Mouse (Mus musculus) left cerebral cortex, adult 2 months (tissue): ENCODE measurements around the gene Cftr. TPM values are rescaled to one million over a fixed set of nuclear protein-coding genes. Genes with fewer than 3 reads are reported as not detected.

ENCODE experiments used
- DNase-seq, 2 experiments: peaks; one replicate each; pipeline ENCODE4 v3.0.0; 2021 to 2022; ENCODE audit warnings: low spot score in 2 of 2, mixed read lengths in 1 of 2; ENCODE audit errors: extremely low spot score in 1 of 2
- H3K27ac ChIP-seq: fragments of 200-600 bp; 2 replicates; pipeline ENCODE4 v1.8.1; 2022
- H3K4me3 ChIP-seq: fragments of 200-600 bp; 2 replicates; pipeline ENCODE4 v1.8.1; 2022
- CTCF ChIP-seq: fragments of 200-600 bp; IDR thresholded peaks from 2 replicates; pipeline ENCODE4 v1.8.1; 2022; ENCODE audit warnings: antibody characterized with exemption, mild to moderate bottlenecking, moderate library complexity
- intact Hi-C: fragments of 180-260 bp; cut with DNase I; formaldehyde crosslinking; loops from one replicate; pipeline ENCODE4 v1.15.1; 2025
- long read RNA-seq, 2 experiments: library from polyadenylated mRNA; stranded (forward); transcript quantifications; one replicate each; pipeline ENCODE4 v2.0.0; 2021; ENCODE audit warnings: borderline mapping rate in 2 of 2
- total RNA-seq, 2 experiments: library from RNA; stranded (reverse); gene quantifications; 2 replicates each; pipeline ENCODE4 v1.2.3; 2021

Cftr gene
- total RNA-seq: under 1 TPM; 0.41 to 0.61 TPM
- long read RNA-seq, experiment 1: 0 reads
- long read RNA-seq, experiment 2, partial matches to known transcripts: 0 of 1 reads
- long read RNA-seq, experiment 2, other reads (novel, unspliced or antisense): 1 of 1 reads

DNA sequence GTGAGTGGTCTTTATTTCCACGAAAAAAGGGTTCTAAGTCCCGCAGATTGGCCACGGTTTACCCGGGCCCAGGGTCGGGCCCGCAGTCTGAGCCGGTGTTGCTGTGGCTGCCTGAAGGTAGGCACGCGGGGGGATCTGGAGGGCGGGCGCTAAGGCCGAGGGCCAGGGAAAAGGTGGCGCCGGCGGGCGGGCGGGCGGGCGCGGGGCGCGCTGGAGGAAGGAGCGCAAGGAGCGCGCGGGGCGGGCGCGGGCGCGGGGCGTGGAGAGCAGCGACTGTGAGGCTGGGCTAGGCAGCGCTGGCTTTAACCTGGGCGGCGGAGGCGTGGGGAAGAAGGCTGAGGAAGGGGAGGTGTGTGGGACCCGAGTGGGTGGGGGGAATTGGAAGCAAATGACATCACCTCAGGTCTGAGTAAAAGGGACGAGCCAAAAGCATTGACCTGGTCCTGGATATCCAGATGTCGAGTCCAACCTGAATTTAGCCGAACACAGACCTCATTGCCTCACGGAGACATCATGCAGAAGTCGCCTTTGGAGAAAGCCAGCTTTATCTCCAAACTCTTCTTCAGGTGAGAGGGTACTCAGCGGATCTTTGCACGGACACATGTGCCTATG is at the start of gene Cftr:
Cftr (plus strand) TSS at position 377 of the 612 bp plus-strand sequence.
- peak within 1 kb of the TSS; percentile 46 for H3K4me3 ChIP-seq
- no peak within 1 kb of the TSS for H3K27ac ChIP-seq
- no peak for TF ChIP-seq CTCF
- DNase-seq: peak in 1 of 2 experiments; percentile 23
- intact Hi-C loops: no loop called here

DNA sequence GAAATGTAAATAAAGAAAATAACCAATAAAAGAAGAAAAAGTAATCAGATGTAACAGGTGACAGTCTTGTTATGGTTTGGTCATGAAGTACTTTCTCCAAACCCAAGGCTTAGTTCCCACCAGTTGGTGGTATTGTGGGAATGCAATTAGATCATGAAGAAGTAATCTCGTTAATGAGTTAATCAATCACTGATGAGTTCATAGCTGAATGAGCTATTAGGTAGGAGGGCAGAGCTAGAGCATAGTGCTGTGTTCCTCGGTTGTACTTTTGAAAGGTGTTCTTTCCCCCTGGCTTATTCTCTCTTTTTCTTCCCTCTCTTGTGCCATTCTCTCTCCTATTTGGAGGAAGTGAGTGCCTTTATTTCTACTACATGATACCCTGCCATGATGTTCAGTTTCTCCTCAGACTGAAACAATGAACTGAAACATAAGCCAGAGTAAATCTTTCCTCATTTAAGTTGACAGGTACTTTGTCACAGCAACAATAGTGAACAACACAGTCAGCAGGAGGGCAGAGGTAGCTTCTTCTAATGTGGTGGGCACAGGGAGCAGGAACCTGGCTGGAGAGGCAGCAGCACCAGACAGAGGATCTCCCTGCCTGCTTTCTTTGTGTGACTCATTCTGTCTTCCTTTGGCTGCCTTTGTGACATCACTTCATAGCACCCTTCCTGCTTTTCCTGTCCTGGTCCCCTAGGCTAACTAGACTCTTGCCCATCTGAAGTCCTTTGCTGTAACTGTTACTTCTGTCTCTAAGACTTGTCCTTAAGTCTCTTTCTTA is 43.1 kb upstream of the Cftr start:
- no peak overlapping the region for H3K4me3 ChIP-seq
- intact Hi-C loops: no loop called here
- TF ChIP-seq CTCF: no peak
- DNase-seq: no peak
- H3K27ac ChIP-seq: no peak overlapping the region

DNA sequence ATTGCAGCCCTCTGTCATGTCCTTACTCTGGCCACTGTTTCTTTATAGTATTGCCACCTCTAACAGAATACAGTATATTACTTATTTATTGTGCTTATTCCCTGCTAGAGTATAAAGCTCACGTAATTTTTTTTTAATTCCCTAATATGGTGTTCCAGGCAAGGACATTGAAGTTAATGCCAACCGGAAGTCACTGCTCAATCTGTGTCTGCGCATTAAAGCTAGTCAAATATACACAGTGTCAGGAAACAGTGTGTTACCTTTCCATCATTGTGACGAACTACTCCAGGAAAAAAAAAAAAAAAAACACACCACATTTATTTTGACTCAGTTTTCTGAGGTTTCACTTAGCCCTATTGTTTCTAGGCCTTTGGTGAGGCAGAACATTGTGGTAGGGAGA is 42.4 kb upstream of the Cftr start:
- Histone ChIP-seq H3K27ac (no peak overlapping the region), H3K4me3 (no peak overlapping the region)
- intact Hi-C loops: no loop called here
- DNase-seq: no peak
- no peak for TF ChIP-seq CTCF

DNA sequence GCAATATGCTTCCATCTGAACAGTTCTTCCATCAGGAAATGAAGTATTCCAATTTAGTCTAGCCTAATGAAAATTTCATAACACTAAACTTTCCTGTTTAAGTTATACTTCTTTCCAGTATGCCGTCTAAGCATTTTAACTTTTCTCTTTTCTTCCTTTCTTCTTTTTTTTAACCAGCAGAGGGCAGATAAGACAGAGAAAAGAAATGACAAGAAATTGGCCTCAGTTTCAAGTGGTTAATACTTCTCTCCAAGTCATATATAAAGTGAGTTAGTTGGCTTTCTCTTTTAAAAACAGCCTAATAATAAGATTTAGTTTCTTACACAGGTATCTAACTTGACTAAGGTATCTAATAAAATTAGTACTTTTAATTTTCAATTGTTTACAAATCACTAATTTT is 35.2 kb upstream of the Cftr start:
- Histone ChIP-seq H3K4me3 (no peak overlapping the region), H3K27ac (no peak overlapping the region)
- TF ChIP-seq CTCF: peak; percentile 45
- no peak for DNase-seq
- intact Hi-C loops: no loop called here

DNA sequence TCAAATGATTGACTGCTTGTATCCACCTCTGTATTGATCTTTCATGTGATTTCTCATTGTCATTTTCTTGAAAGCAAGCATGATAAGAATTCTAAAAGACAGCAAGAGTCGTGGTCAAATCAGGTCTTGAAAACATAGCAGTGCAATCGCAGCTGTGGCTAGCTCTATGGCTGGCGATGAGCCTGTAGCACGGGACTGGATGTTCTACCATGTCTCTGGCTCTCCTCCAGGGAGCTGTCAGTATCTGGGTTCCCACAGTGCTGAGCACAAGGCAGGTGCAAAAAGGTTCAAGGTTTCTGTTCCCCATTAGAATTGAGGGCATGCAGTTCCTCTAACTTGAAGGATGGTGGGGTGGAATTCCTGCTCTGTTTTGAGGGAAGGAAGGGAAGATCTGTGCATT is 17.5 kb upstream of the Cftr start:
- H3K27ac ChIP-seq: no peak overlapping the region
- no peak for DNase-seq
- TF ChIP-seq CTCF: no peak
- intact Hi-C loops: no loop called here
- no peak overlapping the region for H3K4me3 ChIP-seq

DNA sequence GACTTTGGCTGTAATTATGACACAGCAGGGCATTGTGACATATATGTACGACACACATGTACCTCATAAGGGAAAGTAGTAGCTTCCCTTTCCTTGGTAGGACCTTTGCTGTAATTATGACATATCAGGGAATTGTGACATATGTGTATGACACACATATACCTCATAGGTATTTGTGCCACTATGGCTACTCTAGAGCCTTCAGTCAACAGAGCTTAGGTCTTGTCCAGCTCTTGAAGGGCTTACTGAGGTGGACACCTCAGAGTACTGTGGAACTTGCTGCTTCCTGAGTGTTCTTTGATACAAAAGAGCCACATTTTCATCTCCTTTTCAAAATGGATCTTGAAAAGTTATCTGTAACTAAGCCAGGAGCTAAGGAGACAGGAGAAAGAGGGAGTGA is 869 bp upstream of the Cftr start:
- intact Hi-C loops: no loop called here
- no peak for DNase-seq
- H3K27ac ChIP-seq: no peak overlapping the region
- TF ChIP-seq CTCF: no peak
- H3K4me3 ChIP-seq: no peak overlapping the region

DNA sequence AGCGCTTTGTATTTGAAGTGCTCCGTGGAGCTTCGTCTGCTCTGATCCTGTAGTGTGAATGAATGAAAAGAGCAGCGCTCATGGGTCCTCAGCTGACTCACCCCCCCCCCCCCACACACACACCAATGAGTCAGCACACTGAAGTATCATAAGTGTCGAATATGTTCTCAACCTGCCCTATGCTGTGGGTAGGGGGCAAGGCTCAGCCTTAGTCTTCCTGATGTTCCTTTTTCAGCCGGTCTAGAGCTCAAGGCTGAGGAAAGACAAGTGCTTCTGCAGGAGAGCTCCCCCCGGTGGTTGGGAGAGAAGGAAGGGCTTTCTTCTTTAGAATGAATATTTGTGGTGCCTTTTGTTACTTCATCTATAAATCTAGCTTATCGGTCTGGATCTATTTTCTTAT is 1.1 kb downstream of the Cftr start:
- peak in 1 of 2 experiments; percentile 30 for DNase-seq
- peak; percentile 59 for TF ChIP-seq CTCF
- Histone ChIP-seq H3K4me3 (no peak overlapping the region), H3K27ac (no peak overlapping the region)
- intact Hi-C loops: no loop called here

DNA sequence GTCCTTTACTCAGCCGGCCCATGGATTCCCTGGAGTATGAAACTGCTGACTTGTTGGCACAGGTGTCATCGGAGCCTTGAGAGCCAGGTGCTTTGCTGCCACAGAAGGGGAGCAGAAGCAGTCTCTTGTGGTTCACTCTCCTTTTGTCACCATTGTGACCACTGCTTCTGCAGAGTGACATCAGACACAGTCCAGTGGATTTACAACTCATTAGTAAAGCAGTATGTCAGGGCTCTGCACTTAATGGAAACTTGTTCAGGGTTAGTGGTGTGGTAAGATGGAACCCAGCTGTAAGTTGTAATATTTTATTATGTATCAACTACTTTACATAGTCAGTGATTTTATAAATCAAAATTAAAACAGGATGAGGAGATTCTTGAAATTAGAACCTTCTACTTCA is 7.0 kb downstream of the Cftr start:
- TF ChIP-seq CTCF: no peak
- no peak for DNase-seq
- H3K4me3 ChIP-seq: no peak overlapping the region
- intact Hi-C loops: no loop called here
- no peak overlapping the region for H3K27ac ChIP-seq

DNA sequence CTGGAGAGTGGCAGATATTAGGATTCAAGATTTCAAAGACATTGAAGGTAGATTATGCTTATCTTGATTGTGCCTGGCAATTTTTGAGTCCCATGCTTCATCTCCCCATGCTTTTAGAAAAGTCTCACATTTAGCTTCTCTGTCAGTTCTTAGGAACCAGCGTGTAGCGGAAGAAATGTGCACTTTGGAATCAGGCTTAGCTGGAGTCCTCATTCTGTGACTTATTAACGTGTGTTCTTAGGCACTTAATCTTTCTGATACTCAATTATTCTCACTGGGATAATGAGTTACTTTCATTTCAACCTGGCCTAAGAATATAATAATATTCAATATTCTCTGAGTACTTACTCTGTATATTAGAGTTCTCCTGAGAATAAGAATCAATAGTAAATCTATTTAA is 10.2 kb downstream of the Cftr start:
- intact Hi-C loops: no loop called here
- Histone ChIP-seq H3K4me3 (no peak overlapping the region), H3K27ac (no peak overlapping the region)
- no peak for DNase-seq
- no peak for TF ChIP-seq CTCF

DNA sequence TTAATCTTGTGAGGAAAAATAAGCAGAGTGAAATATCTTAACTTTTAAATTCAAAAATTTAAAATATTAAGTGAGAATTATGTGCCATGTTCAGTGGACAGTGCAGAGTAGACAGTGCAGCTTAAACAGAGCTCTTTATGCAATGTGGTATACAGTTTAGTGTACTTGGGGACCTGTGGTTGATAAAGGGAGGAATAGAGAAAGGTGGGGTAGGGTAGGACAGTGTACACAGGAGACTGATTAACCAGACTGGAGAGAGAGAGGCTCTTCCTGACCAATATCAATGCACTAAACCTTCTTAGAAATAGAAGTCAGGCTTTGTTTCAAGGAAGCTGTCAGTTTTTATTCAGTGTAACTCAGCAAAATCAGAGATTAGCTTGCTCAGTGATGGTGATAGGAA is 12.4 kb downstream of the Cftr start:
- no peak for TF ChIP-seq CTCF
- DNase-seq: no peak
- intact Hi-C loops: no loop called here
- H3K27ac ChIP-seq: no peak overlapping the region
- no peak overlapping the region for H3K4me3 ChIP-seq

DNA sequence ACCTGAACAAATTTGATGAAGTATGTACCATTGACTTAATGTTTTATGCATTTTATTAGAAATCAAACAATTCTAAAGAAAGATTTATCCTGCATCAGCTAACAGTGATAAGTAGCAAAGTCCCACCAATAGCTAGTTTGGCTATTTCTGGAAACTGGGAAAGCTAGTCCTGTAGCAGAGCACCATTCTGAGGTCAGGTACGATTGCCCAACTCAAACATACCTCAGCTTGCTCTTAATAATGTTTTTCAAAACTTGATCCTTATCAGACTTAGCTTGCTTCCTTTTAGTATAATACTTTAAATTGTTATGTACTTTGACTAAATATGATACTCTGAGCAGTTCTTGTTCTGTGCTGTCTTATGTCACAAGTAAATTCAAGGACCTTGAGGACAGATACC is 50.2 kb downstream of the Cftr start:
- TF ChIP-seq CTCF: no peak
- DNase-seq: no peak
- Histone ChIP-seq H3K4me3 (no peak overlapping the region), H3K27ac (no peak overlapping the region)
- intact Hi-C loops: no loop called here

DNA sequence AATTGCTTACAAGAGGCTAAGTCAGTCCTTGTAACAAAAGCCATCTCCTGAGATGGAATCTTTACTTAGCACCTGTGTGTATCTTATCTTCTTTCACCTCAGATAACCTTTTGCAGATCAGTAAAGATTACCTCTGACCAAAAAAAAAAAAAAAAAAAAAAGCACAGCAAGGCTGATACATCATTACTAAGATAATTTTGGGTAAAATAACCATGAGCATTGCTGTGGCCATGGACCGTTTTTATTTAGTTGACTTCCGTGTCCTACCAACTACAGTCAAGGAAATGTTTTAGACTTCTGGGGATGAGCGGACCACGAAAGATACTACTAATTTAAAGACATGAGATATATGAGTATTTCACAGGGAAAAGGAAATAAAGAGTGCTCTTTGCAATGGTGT is 52.7 kb downstream of the Cftr start:
- TF ChIP-seq CTCF: no peak
- Histone ChIP-seq H3K27ac (no peak overlapping the region), H3K4me3 (no peak overlapping the region)
- intact Hi-C loops: no loop called here
- no peak for DNase-seq

DNA sequence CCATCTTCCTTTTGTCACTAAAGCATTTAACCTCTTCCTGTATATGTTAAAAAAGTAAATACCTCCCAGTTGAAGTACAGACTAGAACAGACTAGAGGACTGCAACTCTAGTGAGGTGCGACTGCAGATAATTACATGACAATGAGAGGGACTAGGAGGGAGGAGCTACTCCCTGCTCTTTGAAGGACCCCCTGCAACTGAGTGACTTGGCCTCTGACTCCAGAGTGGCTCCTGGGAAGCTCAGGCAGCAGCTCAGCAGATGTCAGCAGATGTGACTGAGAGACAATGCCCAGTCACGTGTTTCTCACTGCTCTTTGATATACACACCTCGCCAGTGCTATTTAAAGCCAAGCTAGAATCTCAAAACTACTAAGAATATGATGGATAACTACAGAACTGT is 54.7 kb downstream of the Cftr start:
- intact Hi-C loops: no loop called here
- no peak overlapping the region for H3K27ac ChIP-seq
- no peak overlapping the region for H3K4me3 ChIP-seq
- DNase-seq: no peak
- no peak for TF ChIP-seq CTCF
